Mouse (Mus musculus): ENCODE measurements around the gene Fam240b.

Gene Fam240b

DNA sequence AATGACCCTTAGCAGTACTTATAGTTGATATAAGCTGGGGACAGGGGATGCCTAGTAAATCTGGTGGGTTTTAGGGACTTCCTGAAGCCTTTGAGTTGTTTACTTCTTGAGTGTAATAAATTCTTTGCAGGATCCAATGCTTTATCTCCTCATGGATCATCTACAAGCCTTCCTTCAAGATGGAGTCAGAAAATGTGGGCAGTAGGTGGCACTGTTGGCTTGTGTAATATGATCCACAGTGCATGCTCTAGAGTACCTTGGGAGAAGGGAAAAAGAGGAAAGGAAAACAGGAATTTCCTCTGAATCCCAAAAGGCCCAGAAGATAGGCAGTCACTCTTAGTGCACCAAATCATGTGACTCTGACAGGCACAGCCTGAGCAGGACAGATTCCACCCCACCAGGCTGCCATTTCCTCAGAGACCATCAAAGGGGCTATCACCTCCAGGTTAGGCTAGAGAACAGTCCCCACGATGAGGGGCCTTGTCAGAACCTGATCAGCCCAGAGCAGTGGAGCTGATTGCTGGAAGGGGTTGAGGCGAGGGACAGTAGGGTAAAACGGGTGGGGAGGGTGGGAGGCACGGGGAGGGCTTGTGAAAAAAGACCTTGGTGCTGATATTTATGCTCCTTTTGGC, 54.2 kb downstream of the Fam240b start:
- in situ Hi-C loops (cut with MboI; ENCODE audit: low sequenced_read_pairs), result loop anchor here (25.0 kb wide), 1 partner anchor 694 kb away; the partner anchor contains the start of gene Olfr465-ps1

- in situ Hi-C loops (cut with MboI; ENCODE audit: low sequenced_read_pairs), result loop anchor here (25.0 kb wide), 1 partner anchor 697 kb away; the partner anchor contains the start of gene Olfr465-ps1
These were observed 57.0 kb downstream of the Fam240b start for GRCm38 (mm10) chr13:64440592-64440991.

GRCm38 (mm10) chr13:64439471-64439870, 58.1 kb downstream of the Fam240b start:
- in situ Hi-C loops (cut with MboI; ENCODE audit: low sequenced_read_pairs), result loop anchor here (10.0 to 25.0 kb wide), 2 partner anchors 125 to 698 kb away; partner anchors contain the start of genes Aaed1 and Olfr465-ps1

GRCm38 (mm10) chr13:64438863-64439452, 58.6 kb downstream of the Fam240b start:
- in situ Hi-C loops (cut with MboI; ENCODE audit: low sequenced_read_pairs), result loop anchor here (10.0 to 25.0 kb wide), 2 partner anchors 124 to 698 kb away; partner anchors contain the start of genes Aaed1 and Olfr465-ps1

- in situ Hi-C loops (cut with MboI; ENCODE audit: low sequenced_read_pairs), result loop anchor here (10.0 to 25.0 kb wide), 2 partner anchors 123 to 700 kb away; partner anchors contain the start of genes Aaed1 and Olfr465-ps1
These were observed 59.8 kb downstream of the Fam240b start for GRCm38 (mm10) chr13:64437801-64438200.

DNA sequence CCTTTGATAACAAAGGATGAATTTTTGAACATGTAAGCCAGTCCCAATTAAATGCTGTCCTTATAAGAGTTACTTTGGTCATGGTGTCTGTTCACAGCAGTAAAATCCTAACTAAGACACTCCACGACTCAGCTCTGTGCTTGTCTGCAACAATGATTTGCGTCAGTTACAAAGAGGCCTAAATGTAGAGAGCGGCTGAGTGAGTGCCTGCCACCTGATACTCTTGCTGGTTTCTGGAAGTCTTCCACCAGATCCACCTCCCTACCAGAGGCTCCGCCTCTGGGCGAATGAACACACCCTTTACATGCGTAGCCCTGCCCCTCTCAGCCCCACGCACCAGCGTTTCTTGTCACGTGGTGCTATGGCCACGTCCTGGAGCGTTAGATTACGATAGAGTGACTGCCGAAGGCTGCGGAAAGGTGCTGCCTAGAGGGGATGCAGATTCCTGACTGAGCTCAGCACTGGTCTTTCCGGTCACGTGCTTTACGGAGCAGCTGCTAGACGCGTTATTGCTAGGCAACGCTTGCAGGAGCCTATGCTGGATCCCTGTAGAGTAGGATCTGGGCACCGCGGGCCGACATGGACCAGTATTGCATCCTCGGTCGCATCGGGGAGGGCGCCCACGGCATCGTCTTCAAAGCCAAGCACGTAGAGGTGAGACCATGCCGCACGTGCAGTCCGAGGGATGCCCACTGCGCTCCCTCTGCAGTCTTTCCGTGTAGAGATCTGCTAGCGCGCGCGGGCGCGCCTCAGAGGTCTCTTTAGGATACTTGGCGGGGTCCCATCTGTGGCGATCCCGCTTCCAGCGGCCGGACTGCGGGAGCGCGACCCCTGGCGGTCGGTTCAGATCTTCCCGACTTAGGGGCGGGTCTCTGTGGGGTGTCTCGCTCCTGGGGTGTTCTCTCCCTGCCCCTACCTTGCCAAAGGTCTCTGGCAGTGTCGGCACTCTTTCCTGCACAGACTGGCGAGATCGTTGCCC, 65.3 kb downstream of the Fam240b start, which contains the start of gene Cdk20:
TSS of gene Cdk20 (plus strand) at position 298 of the 979 bp plus-strand sequence.
- in situ Hi-C loops (cut with MboI; ENCODE audit: low sequenced_read_pairs), result loop anchor here (10.0 to 25.0 kb wide), 2 partner anchors 118 to 705 kb away; partner anchors contain the start of genes Aaed1 and Olfr465-ps1
